Mouse (Mus musculus) G1E (cell line): ENCODE measurements around the gene Hoxc12.

Experiments used
- CTCF ChIP-seq: IDR thresholded peaks from 2 replicates; pipeline ENCODE4 v1.5.1; 2012; ENCODE audit warnings: low read depth, low read length, inconsistent platforms, mixed read lengths
- TAL1 ChIP-seq: conservative IDR thresholded peaks from 2 replicates; pipeline ENCODE4 v1.6.1; 2012; ENCODE audit warnings: low read depth, low read length, inconsistent platforms, mixed read lengths

DNA sequence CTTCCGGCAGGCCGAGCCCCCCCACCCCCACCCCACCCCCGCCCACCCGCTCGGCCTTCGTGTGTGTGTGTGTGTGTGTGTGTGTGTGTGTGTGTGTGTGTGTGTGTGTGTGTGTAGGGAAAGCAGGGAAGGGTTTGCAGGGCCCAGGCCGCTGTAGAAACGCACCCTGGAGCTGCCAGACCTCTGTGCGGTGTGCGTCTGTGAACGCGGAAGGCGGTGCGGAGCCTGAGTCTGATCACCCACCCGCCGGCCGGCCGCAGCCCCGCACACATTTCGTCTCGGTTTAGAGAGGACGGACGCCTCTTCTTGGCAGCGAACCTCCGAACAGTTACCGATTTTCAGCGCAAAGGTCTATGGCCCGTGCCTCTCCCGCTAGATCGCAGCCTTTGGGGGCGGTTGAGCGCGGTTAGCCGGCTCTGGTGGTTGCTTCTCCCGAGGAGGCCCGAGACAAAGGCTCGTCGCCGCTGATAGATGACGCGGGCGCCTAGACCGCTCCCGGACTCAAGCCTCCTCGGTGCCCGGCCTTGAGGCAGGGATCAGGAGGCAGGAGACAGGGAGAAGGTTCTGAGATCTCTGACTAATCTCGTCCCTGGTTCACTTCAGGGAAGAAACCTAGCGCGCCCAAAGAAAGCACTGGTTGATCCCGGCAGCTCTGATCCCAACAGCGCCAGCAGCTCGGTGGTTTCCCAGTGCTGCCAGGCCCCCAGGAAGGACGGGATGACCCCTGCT lies 6.3 kb downstream of the Hoxc12 start:
- no peak for TF ChIP-seq CTCF
- no peak for TF ChIP-seq TAL1
